Comparison of ENCODE assay signal across 9 mouse cellular contexts in the genomic region with DNA sequence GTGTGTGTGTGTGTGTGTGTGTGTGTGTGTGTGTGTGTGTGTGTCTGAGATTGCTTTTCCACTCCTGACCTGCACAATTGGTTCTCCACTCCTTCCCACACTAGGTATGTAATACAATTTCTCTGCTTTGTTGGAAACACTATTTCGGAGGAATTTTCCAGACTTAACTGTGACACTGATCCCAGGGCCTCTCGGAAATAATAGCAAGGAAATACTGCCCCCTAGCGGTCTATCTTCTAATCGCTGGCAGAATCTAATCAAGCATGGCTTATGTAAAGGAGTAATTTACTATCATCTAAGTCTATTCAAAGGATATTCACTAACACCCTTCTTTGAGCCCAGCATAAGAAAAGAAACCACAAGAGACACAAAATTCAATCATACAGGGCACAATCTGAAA. TPM values are rescaled to one million over a fixed set of nuclear protein-coding genes. Genes with fewer than 3 reads are reported as not detected.
A peak's percentile ranks its signal among the peaks of the same experiment; 100 is the strongest.
DNase-seq lines count a peak whose midpoint lies in the region; ATAC-seq and TF ChIP-seq lines count a peak whose summit lies in the region.
"Had no signal": no experiment of that assay in that cellular context is flagged by ENCODE, and none has a peak within 500 bp of the region (broad histone marks: within the 10 kb centered on the region; RNA-seq: fewer than 3 reads in every experiment).

No protein-coding gene starts in this region.

- no peak for ATAC-seq in heart, embryonic 12.5 days (ENCODE audit: insufficient number of reproducible peaks, low FRiP score)

- no peak overlapping the region for H3K4me2 ChIP-seq in heart, embryonic 12.5 days
- H3K4me2 ChIP-seq: lung, embryonic 15.5 days had no signal

- 13% methylated on average over 4 of the region's 4 CpGs for WGBS in heart, embryonic 12.5 days

- no peak overlapping the region for H3K9ac ChIP-seq in heart, embryonic 12.5 days
- H3K9ac ChIP-seq: lung, embryonic 15.5 days had no signal

- H3K4me1 ChIP-seq in heart, embryonic 12.5 days (replicated peaks): no peaks in the 10 kb centered on the region
- peaks cover 13% of the 10 kb centered on the region for H3K4me1 ChIP-seq in E14TG2a.4 (replicated peaks; ENCODE audit: low read depth, low read length)
- H3K4me1 ChIP-seq: lung, embryonic 15.5 days had no signal

- H3K36me3 ChIP-seq in heart, embryonic 12.5 days: no peaks in the 10 kb centered on the region
- no peaks in the 10 kb centered on the region for H3K36me3 ChIP-seq in E14TG2a.4 (ENCODE audit: insufficient read depth, low read length)
- H3K36me3 ChIP-seq: lung, embryonic 15.5 days had no signal

- no peak overlapping the region for H3K4me3 ChIP-seq in heart, embryonic 12.5 days
- H3K4me3 ChIP-seq in E14TG2a.4 (replicated peaks; ENCODE audit: low read length): no peak overlapping the region
- H3K4me3 ChIP-seq: lung, embryonic 15.5 days had no signal

- peak; percentile 78 for TF ChIP-seq CTCF in E14TG2a.4 (conservative IDR thresholded peaks at IDR 0.05; ENCODE audit: low read length)

- DNase-seq in heart, adult 18-20 months: peak; percentile 33 to 73
- DNase-seq in c-Kit-negative CD71-positive TER-119-positive erythroid progenitor cells, embryonic 14.5 days (ENCODE audit: low read depth, low spot score): peak; percentile 8
- peak; percentile 72 for DNase-seq in forelimb bud, embryonic 11.5 days (ENCODE audit: low read depth, low spot score)
- peak; percentile 75 to 81 for DNase-seq in layer of hippocampus, adult 8-10 months (ENCODE audit: low spot score in 2 of 2)
- peak; percentile 75 for DNase-seq in lung, postnatal 10 days
- peak; percentile 89 for DNase-seq in telencephalon, adult 2 months (ENCODE audit: low read depth, low spot score)

- no peaks in the 10 kb centered on the region for H3K9me3 ChIP-seq in heart, embryonic 12.5 days (replicated peaks)
- H3K9me3 ChIP-seq in E14TG2a.4 (ENCODE audit: low read length): peaks cover 7% of the 10 kb centered on the region
- H3K9me3 ChIP-seq: lung, embryonic 15.5 days had no signal

- H3K27me3 ChIP-seq in heart, embryonic 12.5 days (replicated peaks): no peaks in the 10 kb centered on the region
- H3K27me3 ChIP-seq in E14TG2a.4 (ENCODE audit: insufficient read depth, low read length): no peaks in the 10 kb centered on the region
- H3K27me3 ChIP-seq: lung, embryonic 15.5 days had no signal

- H3K27ac ChIP-seq in heart, embryonic 12.5 days (ENCODE audit: poor library complexity, severe bottlenecking): no peak overlapping the region
- H3K27ac ChIP-seq: lung, embryonic 15.5 days had no signal

RNA-seq across cellular contexts. Expression of a gene that starts 57.7 kb away (rescaled TPM):
- total RNA-seq in heart, adult 18-20 months (2021): under 1 TPM in 1 of 2 experiments, not detected in 1; 0.15 TPM
- polyA plus RNA-seq in heart, embryonic 12.5 days (2016; fragmentation: Nextera tagmentation; extraction: Ambion mirVana): 0.04 TPM in 1 of 2 replicates, not detected in the other
- 1 to 10 TPM in 3 of 4 experiments, under 1 TPM in 1; 0.68 to 3.9 (median 2.3) TPM for total RNA-seq in layer of hippocampus, adult 8-10 months (2022)

Comparison
In these comparisons a context has a peak if more than half of its experiments do, and no peak if none do; other contexts are left out.
1. DNase-seq: peak in every context shown above with its lines; median percentile 89 in telencephalon, adult 2 months; 78 in layer of hippocampus, adult 8-10 months; 75 in lung, postnatal 10 days; 72 in forelimb bud, embryonic 11.5 days; 53 in heart, adult 18-20 months; 8 in c-Kit-negative CD71-positive TER-119-positive erythroid progenitor cells, embryonic 14.5 days.